Mouse (Mus musculus): ENCODE data around the gene Uckl1.

Uckl1 gene

GRCm38 (mm10) chr2:181592231-181593041 lies 7.7 kb upstream of the Uckl1 start, which contains the start of gene Zfp512b:
TSS of gene Zfp512b (minus strand) at chr2:181592803.
- Histone ChIP-seq H3K9me3 (ENCODE audit: low read length) (no peaks in the 10 kb centered on the region), H3K36me3 (ENCODE audit: insufficient read depth, low read length) (peaks cover 52% of the 10 kb centered on the region)
- no peak for TF ChIP-seq CTCF (conservative IDR thresholded peaks at IDR 0.05; ENCODE audit: low read length)
- no peak for TF ChIP-seq NANOG (IDR thresholded peaks at IDR 0.05; ENCODE audit: borderline replicate concordance, low read length)
- TF ChIP-seq POU5F1 (IDR thresholded peaks at IDR 0.05; ENCODE audit: borderline replicate concordance, low read length) = no peak

GRCm38 (mm10) chr2:181591528-181592085 lies 6.9 kb upstream of the Uckl1 start, which contains the start of gene Prpf6:
TSS of gene Prpf6 (plus strand) at chr2:181591868.
- peaks cover 59% of the 10 kb centered on the region for H3K36me3 ChIP-seq (ENCODE audit: insufficient read depth, low read length)
- peak within 1 kb of the TSS; percentile 95 for H3K4me3 ChIP-seq (replicated peaks; ENCODE audit: low read length)
- no peaks in the 10 kb centered on the region for H3K9me3 ChIP-seq (ENCODE audit: low read length)
- H3K27me3 ChIP-seq (ENCODE audit: insufficient read depth, low read length) = no peaks in the 10 kb centered on the region
- no peak for TF ChIP-seq POU5F1 (IDR thresholded peaks at IDR 0.05; ENCODE audit: borderline replicate concordance, low read length)
- no peak for TF ChIP-seq NANOG (IDR thresholded peaks at IDR 0.05; ENCODE audit: borderline replicate concordance, low read length)
- TF ChIP-seq CTCF (conservative IDR thresholded peaks at IDR 0.05; ENCODE audit: low read length) = no peak
- peaks cover 39% of the 10 kb centered on the region for H3K4me1 ChIP-seq (replicated peaks; ENCODE audit: low read depth, low read length)

More at GRCm38 (mm10) chr2:181592231-181593041, 7.7 kb upstream of the Uckl1 start, which contains the start of gene Zfp512b:
- H3K4me1 ChIP-seq (replicated peaks; ENCODE audit: low read depth, low read length) = peaks cover 47% of the 10 kb centered on the region
- peak within 1 kb of the TSS; percentile 95 for H3K4me3 ChIP-seq (replicated peaks; ENCODE audit: low read length)
- H3K27me3 ChIP-seq (ENCODE audit: insufficient read depth, low read length) = no peaks in the 10 kb centered on the region

GRCm38 (mm10) chr2:181590471-181590870 lies 5.8 kb upstream of the Uckl1 start:
- no peak overlapping the region for H3K4me3 ChIP-seq (replicated peaks; ENCODE audit: low read length)
- H3K4me1 ChIP-seq (replicated peaks; ENCODE audit: low read depth, low read length) = peaks cover 33% of the 10 kb centered on the region
- no peaks in the 10 kb centered on the region for H3K9me3 ChIP-seq (ENCODE audit: low read length)
- TF ChIP-seq NANOG (IDR thresholded peaks at IDR 0.05; ENCODE audit: borderline replicate concordance, low read length) (no peak), CTCF (conservative IDR thresholded peaks at IDR 0.05; ENCODE audit: low read length) (no peak), POU5F1 (IDR thresholded peaks at IDR 0.05; ENCODE audit: borderline replicate concordance, low read length) (no peak)
- H3K36me3 ChIP-seq (ENCODE audit: insufficient read depth, low read length) = peaks cover 60% of the 10 kb centered on the region
- H3K27me3 ChIP-seq (ENCODE audit: insufficient read depth, low read length) = no peaks in the 10 kb centered on the region

GRCm38 (mm10) chr2:181589732-181590105 lies 5.0 kb upstream of the Uckl1 start:
- Histone ChIP-seq H3K9me3 (ENCODE audit: low read length) (no peaks in the 10 kb centered on the region), H3K36me3 (ENCODE audit: insufficient read depth, low read length) (peaks cover 64% of the 10 kb centered on the region), H3K27me3 (ENCODE audit: insufficient read depth, low read length) (no peaks in the 10 kb centered on the region), H3K4me1 (replicated peaks; ENCODE audit: low read depth, low read length) (peaks cover 33% of the 10 kb centered on the region), H3K4me3 (replicated peaks; ENCODE audit: low read length) (no peak overlapping the region)
- no peak for TF ChIP-seq POU5F1 (IDR thresholded peaks at IDR 0.05; ENCODE audit: borderline replicate concordance, low read length)
- TF ChIP-seq NANOG (IDR thresholded peaks at IDR 0.05; ENCODE audit: borderline replicate concordance, low read length) = no peak
- TF ChIP-seq CTCF (conservative IDR thresholded peaks at IDR 0.05; ENCODE audit: low read length) = no peak

- H3K4me1 ChIP-seq (replicated peaks; ENCODE audit: low read depth, low read length) = peaks cover 33% of the 10 kb centered on the region
- no peaks in the 10 kb centered on the region for H3K9me3 ChIP-seq (ENCODE audit: low read length)
Measured at GRCm38 (mm10) chr2:181589011-181589731, 4.5 kb upstream of the Uckl1 start.

GRCm38 (mm10) chr2:181588229-181588780 lies 3.6 kb upstream of the Uckl1 start:
- no peak for TF ChIP-seq CTCF (conservative IDR thresholded peaks at IDR 0.05; ENCODE audit: low read length)
- H3K9me3 ChIP-seq (ENCODE audit: low read length) = no peaks in the 10 kb centered on the region
- no peaks in the 10 kb centered on the region for H3K27me3 ChIP-seq (ENCODE audit: insufficient read depth, low read length)
- peaks cover 78% of the 10 kb centered on the region for H3K36me3 ChIP-seq (ENCODE audit: insufficient read depth, low read length)
- H3K4me3 ChIP-seq (replicated peaks; ENCODE audit: low read length) = no peak overlapping the region
- peaks cover 33% of the 10 kb centered on the region for H3K4me1 ChIP-seq (replicated peaks; ENCODE audit: low read depth, low read length)

More at GRCm38 (mm10) chr2:181589011-181589731, 4.5 kb upstream of the Uckl1 start:
- H3K4me3 ChIP-seq (replicated peaks; ENCODE audit: low read length) = no peak overlapping the region
- no peak for TF ChIP-seq CTCF (conservative IDR thresholded peaks at IDR 0.05; ENCODE audit: low read length)
- TF ChIP-seq NANOG (IDR thresholded peaks at IDR 0.05; ENCODE audit: borderline replicate concordance, low read length) = no peak
- TF ChIP-seq POU5F1 (IDR thresholded peaks at IDR 0.05; ENCODE audit: borderline replicate concordance, low read length) = no peak
- H3K27me3 ChIP-seq (ENCODE audit: insufficient read depth, low read length) = no peaks in the 10 kb centered on the region
- H3K36me3 ChIP-seq (ENCODE audit: insufficient read depth, low read length) = peaks cover 69% of the 10 kb centered on the region

GRCm38 (mm10) chr2:181587796-181588195 lies 3.1 kb upstream of the Uckl1 start:
- Histone ChIP-seq H3K27me3 (ENCODE audit: insufficient read depth, low read length) (no peaks in the 10 kb centered on the region), H3K36me3 (ENCODE audit: insufficient read depth, low read length) (peaks cover 78% of the 10 kb centered on the region), H3K4me1 (replicated peaks; ENCODE audit: low read depth, low read length) (peaks cover 28% of the 10 kb centered on the region), H3K9me3 (ENCODE audit: low read length) (no peaks in the 10 kb centered on the region), H3K4me3 (replicated peaks; ENCODE audit: low read length) (no peak overlapping the region)
- TF ChIP-seq POU5F1 (IDR thresholded peaks at IDR 0.05; ENCODE audit: borderline replicate concordance, low read length) (no peak), NANOG (IDR thresholded peaks at IDR 0.05; ENCODE audit: borderline replicate concordance, low read length) (no peak), CTCF (conservative IDR thresholded peaks at IDR 0.05; ENCODE audit: low read length) (no peak)

GRCm38 (mm10) chr2:181586124-181586523 lies 1.4 kb upstream of the Uckl1 start:
- TF ChIP-seq POU5F1 (IDR thresholded peaks at IDR 0.05; ENCODE audit: borderline replicate concordance, low read length) (no peak), NANOG (IDR thresholded peaks at IDR 0.05; ENCODE audit: borderline replicate concordance, low read length) (no peak), CTCF (conservative IDR thresholded peaks at IDR 0.05; ENCODE audit: low read length) (no peak)
- Histone ChIP-seq H3K4me3 (replicated peaks; ENCODE audit: low read length) (no peak overlapping the region), H3K4me1 (replicated peaks; ENCODE audit: low read depth, low read length) (peaks cover 32% of the 10 kb centered on the region), H3K27me3 (ENCODE audit: insufficient read depth, low read length) (no peaks in the 10 kb centered on the region), H3K9me3 (ENCODE audit: low read length) (no peaks in the 10 kb centered on the region), H3K36me3 (ENCODE audit: insufficient read depth, low read length) (peaks cover 81% of the 10 kb centered on the region)

Measured in E14TG2a.4 (cell line).